Comparison of ENCODE assay signal across 12 mouse cellular contexts in the genomic region with DNA sequence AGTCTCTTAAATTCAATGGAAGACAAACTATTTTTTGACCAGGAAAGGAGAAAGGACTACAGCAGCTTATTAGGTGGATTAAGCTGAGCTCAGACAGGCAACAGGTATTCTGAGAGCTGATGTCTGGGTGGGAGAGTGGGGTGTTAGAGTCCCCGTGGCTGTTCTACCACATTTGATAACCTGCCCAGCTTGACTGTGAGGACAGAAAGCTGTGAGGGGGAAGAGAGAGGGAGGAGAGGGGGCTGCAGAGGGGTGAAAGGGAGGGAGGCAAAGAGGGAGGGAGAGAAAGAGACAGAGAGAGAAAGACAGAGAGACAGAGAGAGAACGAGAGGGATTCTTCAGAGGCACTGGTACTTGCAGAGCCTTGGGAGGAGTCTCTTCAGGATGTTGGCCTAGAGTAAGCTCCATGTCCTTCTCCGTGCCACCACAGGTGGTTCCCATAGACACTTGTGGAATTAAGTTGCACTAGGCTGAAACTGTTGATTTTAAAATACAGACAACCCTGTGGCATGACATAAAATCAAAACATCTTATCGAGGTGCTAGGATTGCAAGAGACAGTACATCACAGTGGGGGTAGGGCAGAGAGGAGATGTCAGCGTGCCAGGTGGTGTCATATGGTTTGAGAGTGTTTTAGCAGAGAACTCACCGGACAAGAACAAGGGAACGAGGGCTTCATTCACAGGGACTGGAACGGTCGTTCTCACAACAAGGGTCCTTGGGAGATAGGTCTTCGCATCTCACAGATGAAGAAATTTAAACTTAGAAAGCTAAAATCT.
A peak's percentile ranks its signal among the peaks of the same experiment; 100 is the strongest.
DNase-seq lines count a peak whose midpoint lies in the region; ATAC-seq lines count a peak whose summit lies in the region.
"Had no signal": no experiment of that assay in that cellular context is flagged by ENCODE, and none has a peak within 500 bp of the region (broad histone marks: within the 10 kb centered on the region; RNA-seq: fewer than 3 reads in every experiment).

No protein-coding gene starts in this region.

- no peaks in the 10 kb centered on the region for H3K9me3 ChIP-seq in kidney, embryonic 16.5 days (ENCODE audit: low read length)
- no peaks in the 10 kb centered on the region for H3K9me3 ChIP-seq in embryonic facial prominence, embryonic 10.5 days
- H3K9me3 ChIP-seq: embryonic facial prominence, embryonic 15.5 days; kidney, embryonic 15.5 days; lung, embryonic 15.5 days had no signal

- peaks cover 12% of the 10 kb centered on the region; the same call in 1 of the 2 replicates for H3K4me1 ChIP-seq in kidney, embryonic 16.5 days (ENCODE audit: insufficient read depth, low read length)
- peaks cover 45% of the 10 kb centered on the region for H3K4me1 ChIP-seq in embryonic facial prominence, embryonic 10.5 days

- no peaks in the 10 kb centered on the region for H3K27me3 ChIP-seq in kidney, embryonic 16.5 days (ENCODE audit: insufficient read depth, low read length)
- H3K27me3 ChIP-seq in embryonic facial prominence, embryonic 10.5 days (replicated peaks; ENCODE audit: low read depth, poor library complexity, severe bottlenecking) = no peaks in the 10 kb centered on the region
- H3K27me3 ChIP-seq: embryonic facial prominence, embryonic 15.5 days; kidney, embryonic 15.5 days; lung, embryonic 15.5 days had no signal

- no peak overlapping the region for H3K4me3 ChIP-seq in kidney, embryonic 16.5 days (ENCODE audit: low read length)
- no peak overlapping the region for H3K4me3 ChIP-seq in embryonic facial prominence, embryonic 10.5 days
- H3K4me3 ChIP-seq: embryonic facial prominence, embryonic 15.5 days; kidney, embryonic 15.5 days; lung, embryonic 15.5 days had no signal

- WGBS in kidney, embryonic 16.5 days = 63% methylated on average over 10 of the region's 10 CpGs
- 72% methylated on average over 10 of the region's 10 CpGs for WGBS in embryonic facial prominence, embryonic 10.5 days

- ATAC-seq in cerebellum, adult (ENCODE audit: insufficient number of reproducible peaks, low FRiP score, low TSS enrichment) = 0 out of 2 replicates have a peak, but pooled peaks have one; percentile 19
- ATAC-seq in kidney, embryonic 16.5 days (ENCODE audit: low FRiP score, low TSS enrichment) = peak; percentile 27; the same call in 1 of the 2 replicates

- H3K36me3 ChIP-seq in kidney, embryonic 16.5 days (ENCODE audit: insufficient read depth, low read length) = no peaks in the 10 kb centered on the region
- no peaks in the 10 kb centered on the region for H3K36me3 ChIP-seq in embryonic facial prominence, embryonic 10.5 days (replicated peaks)
- H3K36me3 ChIP-seq: embryonic facial prominence, embryonic 15.5 days; kidney, embryonic 15.5 days; lung, embryonic 15.5 days had no signal

- DNase-seq in cerebellum, postnatal 4 days (ENCODE audit: low spot score in 2 of 2) = no peak
- no peak for DNase-seq in kidney, adult 8-10 months
- peak; percentile 28 for DNase-seq in cerebellum, adult 11 months
- DNase-seq in embryonic facial prominence, embryonic 10.5 days (ENCODE audit: low spot score) = no peak
- DNase-seq in adrenal gland, adult 18-20 months (ENCODE audit: low spot score in 2 of 2) = no peak
- no peak for DNase-seq in right cerebral cortex, postnatal 25 days
- DNase-seq: liver had no signal

- H3K9ac ChIP-seq in kidney, embryonic 16.5 days (replicated peaks; ENCODE audit: low read length) = no peak overlapping the region
- H3K9ac ChIP-seq: embryonic facial prominence, embryonic 15.5 days; kidney, embryonic 15.5 days; lung, embryonic 15.5 days had no signal

- H3K27ac ChIP-seq in kidney, embryonic 16.5 days (ENCODE audit: low read length) = no peak overlapping the region
- peak overlapping the region; percentile 76; the same call in 1 of the 2 replicates for H3K27ac ChIP-seq in embryonic facial prominence, embryonic 10.5 days (replicated peaks)
- H3K27ac ChIP-seq: kidney, embryonic 15.5 days; lung, embryonic 15.5 days had no signal

- H3K4me2 ChIP-seq in kidney, embryonic 16.5 days (replicated peaks; ENCODE audit: low read depth, low read length) = no peak overlapping the region
- H3K4me2 ChIP-seq: embryonic facial prominence, embryonic 15.5 days; kidney, embryonic 15.5 days; lung, embryonic 15.5 days had no signal
